ENCODE assay signal across 17 mouse cellular contexts in genomic region chr11:32762773-32763172, GRCm38 (mm10).
DNase-seq lines count a peak whose midpoint lies in the region; ATAC-seq and TF ChIP-seq lines count a peak whose summit lies in the region.
"Had no signal": no experiment of that assay in that cellular context is flagged by ENCODE, and none has a peak within 500 bp of the region (broad histone marks: within the 10 kb centered on the region; RNA-seq: fewer than 3 reads in every experiment).

No protein-coding gene starts in this region.

- DNase-seq in hindbrain, postnatal 0 days (ENCODE audit: low spot score): peak; percentile 46
- peak; percentile 96 for DNase-seq in 3T3-L1 (ENCODE audit: low read depth, low spot score)
- DNase-seq in MEL (ENCODE audit: low read depth, low spot score): peak; percentile 73
- peak; percentile 57 for DNase-seq in fibroblast of lung, adult 2 months (ENCODE audit: low read depth)
- no peak for DNase-seq in layer of hippocampus, adult 8-10 months (ENCODE audit: low spot score in 2 of 2)
- no peak for DNase-seq in left cerebral cortex, adult 11 months (ENCODE audit: low spot score)
- DNase-seq: adrenal gland, postnatal 36 days; cerebellum, adult 18-20 months; embryo, embryonic 11 days; heart, adult 2 months; layer of hippocampus, adult 9-11 months; liver, postnatal 0 days; right cerebral cortex, adult 18-20 months had no signal

- H3K9me3 ChIP-seq in hindbrain, postnatal 0 days (ENCODE audit: low read length): no peaks in the 10 kb centered on the region
- H3K9me3 ChIP-seq in hindbrain, embryonic 13.5 days: no peaks in the 10 kb centered on the region
- H3K9me3 ChIP-seq in MEL (replicated peaks; ENCODE audit: insufficient read depth, low read length): no peaks in the 10 kb centered on the region
- H3K9me3 ChIP-seq: kidney, embryonic 15.5 days; limb, embryonic 12.5 days had no signal

- H3K9ac ChIP-seq in hindbrain, postnatal 0 days (replicated peaks; ENCODE audit: low read length): no peak overlapping the region
- no peak overlapping the region for H3K9ac ChIP-seq in hindbrain, embryonic 13.5 days
- no peak overlapping the region for H3K9ac ChIP-seq in MEL (ENCODE audit: control insufficient read depth, low read depth, low read length, poor library complexity, severe bottlenecking)
- H3K9ac ChIP-seq: kidney, embryonic 15.5 days; limb, embryonic 12.5 days; liver, postnatal 0 days had no signal

- no peak overlapping the region for H3K4me3 ChIP-seq in hindbrain, postnatal 0 days (ENCODE audit: low read length)
- no peak overlapping the region for H3K4me3 ChIP-seq in hindbrain, embryonic 13.5 days
- H3K4me3 ChIP-seq in MEL (ENCODE audit: control insufficient read depth in 1 of 2, insufficient read depth in 1 of 2, low read depth in 2 of 2, low read length in 2 of 2): no peak overlapping the region
- H3K4me3 ChIP-seq: erythroblast, embryonic 14.5 days; heart, adult 2 months; kidney, embryonic 15.5 days; limb, embryonic 12.5 days had no signal

- H3K4me1 ChIP-seq in hindbrain, postnatal 0 days (ENCODE audit: insufficient read depth, low read length): no peaks in the 10 kb centered on the region
- no peaks in the 10 kb centered on the region for H3K4me1 ChIP-seq in hindbrain, embryonic 13.5 days (replicated peaks)
- H3K4me1 ChIP-seq in MEL (ENCODE audit: control insufficient read depth in 1 of 2, insufficient read depth in 2 of 2, low read length in 2 of 2): peaks cover 0 to 8% of the 10 kb centered on the region in 2 experiments; a peak in 2 of 4 replicates

- peak in 1 of 2 experiments; percentile 39; a peak in 2 of 4 replicates for TF ChIP-seq EP300 in MEL (IDR thresholded peaks at IDR 0.05; ENCODE audit: low read depth in 1 of 2, low read length in 2 of 2)

- TF ChIP-seq CTCF in hindbrain, postnatal 0 days (IDR thresholded peaks at IDR 0.05; ENCODE audit: low read depth): no peak
- TF ChIP-seq CTCF in MEL (IDR thresholded peaks at IDR 0.05 in 2 of 3, conservative IDR thresholded peaks at IDR 0.05 in 1 of 3; ENCODE audit: control insufficient read depth in 1 of 3, insufficient read depth in 1 of 3, low read depth in 2 of 3, low read length in 3 of 3, poor library complexity in 1 of 3, severe bottlenecking in 1 of 3): no peak

- no peaks in the 10 kb centered on the region for H3K79me2 ChIP-seq in MEL (ENCODE audit: control insufficient read depth, insufficient read depth, low read length, poor library complexity)

- no peak for TF ChIP-seq RAD21 in MEL (IDR thresholded peaks at IDR 0.05; ENCODE audit: low read depth, low read length)

- no peak overlapping the region for H3K27ac ChIP-seq in hindbrain, postnatal 0 days
- no peak overlapping the region for H3K27ac ChIP-seq in hindbrain, embryonic 13.5 days
- H3K27ac ChIP-seq in MEL (ENCODE audit: control insufficient read depth, low read depth, low read length): no peak overlapping the region
- H3K27ac ChIP-seq: heart, adult 2 months; kidney, embryonic 15.5 days; limb, embryonic 12.5 days had no signal

- no peaks in the 10 kb centered on the region for H3K27me3 ChIP-seq in hindbrain, postnatal 0 days (ENCODE audit: insufficient read depth, low read length)
- H3K27me3 ChIP-seq in hindbrain, embryonic 13.5 days: no peaks in the 10 kb centered on the region
- no peaks in the 10 kb centered on the region for H3K27me3 ChIP-seq in MEL (ENCODE audit: control insufficient read depth in 1 of 2, insufficient read depth in 2 of 2, low read length in 2 of 2)
- H3K27me3 ChIP-seq: kidney, embryonic 15.5 days; limb, embryonic 12.5 days had no signal

- H3K36me3 ChIP-seq in hindbrain, postnatal 0 days (ENCODE audit: insufficient read depth, low read length): no peaks in the 10 kb centered on the region
- H3K36me3 ChIP-seq in hindbrain, embryonic 13.5 days: no peaks in the 10 kb centered on the region
- H3K36me3 ChIP-seq in MEL (ENCODE audit: control insufficient read depth in 1 of 2, insufficient read depth in 2 of 2, low read length in 2 of 2): no peaks in the 10 kb centered on the region
- H3K36me3 ChIP-seq: kidney, embryonic 15.5 days; limb, embryonic 12.5 days had no signal

- WGBS in hindbrain, postnatal 0 days: 57% methylated on average over 3 of the region's 3 CpGs
- 75% methylated on average over 3 of the region's 3 CpGs for WGBS in hindbrain, embryonic 13.5 days

- TF ChIP-seq POLR2A in MEL (IDR thresholded peaks at IDR 0.05; ENCODE audit: control insufficient read depth in 1 of 2, insufficient read depth in 1 of 2, low read depth in 1 of 2, low read length in 2 of 2, poor library complexity in 1 of 2): no peak

- no peak for ATAC-seq in hindbrain, postnatal 0 days
- no peak for ATAC-seq in hindbrain, embryonic 13.5 days (ENCODE audit: low FRiP score)
- ATAC-seq: liver, postnatal 0 days had no signal

- no peak overlapping the region for H3K4me2 ChIP-seq in hindbrain, postnatal 0 days (ENCODE audit: low read depth, low read length)
- no peak overlapping the region for H3K4me2 ChIP-seq in hindbrain, embryonic 13.5 days
- H3K4me2 ChIP-seq: kidney, embryonic 15.5 days; limb, embryonic 12.5 days had no signal

TF ChIP-seq in MEL, 35 proteins besides CTCF, POLR2A, EP300 and RAD21:
- peak; percentile 45; the same call in 1 of the 2 replicates for TF ChIP-seq ETS1 (IDR thresholded peaks at IDR 0.05; ENCODE audit: low read depth, low read length)
- TF ChIP-seq GABPA (IDR thresholded peaks at IDR 0.05; ENCODE audit: low read depth, low read length): no peak
- no peak for TF ChIP-seq TBP (IDR thresholded peaks at IDR 0.05; ENCODE audit: low read depth, low read length)
- no peak for TF ChIP-seq UBTF (IDR thresholded peaks at IDR 0.05; ENCODE audit: borderline replicate concordance, insufficient read depth, low read depth, low read length)
- no peak for TF ChIP-seq ZNF384 (IDR thresholded peaks at IDR 0.05; ENCODE audit: low read depth, low read length)
- TF ChIP-seq MAX (IDR thresholded peaks at IDR 0.05; ENCODE audit: low read length): no peak
- TF ChIP-seq POLR2AphosphoS2 (IDR thresholded peaks at IDR 0.05; ENCODE audit: low read length): no peak
- TF ChIP-seq SMC3 (IDR thresholded peaks at IDR 0.05; ENCODE audit: low read depth, low read length): no peak
- no peak for TF ChIP-seq CHD1 (IDR thresholded peaks at IDR 0.05; ENCODE audit: low read depth, low read length)
- no peak for TF ChIP-seq CHD2 (IDR thresholded peaks at IDR 0.05; ENCODE audit: low read length)
- TF ChIP-seq NELFE (IDR thresholded peaks at IDR 0.05; ENCODE audit: low read depth, low read length): no peak
- TF ChIP-seq GATA1 (IDR thresholded peaks at IDR 0.05; ENCODE audit: low read depth, low read length): 0 out of 2 replicates have a peak, but pooled peaks have one; percentile 47
- TF ChIP-seq ELF1 (IDR thresholded peaks at IDR 0.05; ENCODE audit: low read depth, low read length): no peak
- no peak for TF ChIP-seq SIN3A (IDR thresholded peaks at IDR 0.05; ENCODE audit: low read length)
- TF ChIP-seq JUND (IDR thresholded peaks at IDR 0.05; ENCODE audit: low read depth, low read length): no peak

Comparison
In these comparisons a context has a peak if more than half of its experiments do, and no peak if none do; other contexts are left out.
1. DNase-seq: peak in hindbrain, postnatal 0 days (single experiment), 3T3-L1 (single experiment), MEL (single experiment) and fibroblast of lung, adult 2 months (single experiment); none in layer of hippocampus, adult 8-10 months (0 of 2) and left cerebral cortex, adult 11 months (single experiment).